Mouse (Mus musculus): ENCODE data around the gene Ppp1r16b. TPM values are rescaled to one million over a fixed set of nuclear protein-coding genes. Genes with fewer than 3 reads are reported as not detected.
"Not testable (repeated sequence)": the region's sequence is repeated elsewhere in the genome, so short reads cannot be mapped to it uniquely, and the experiment has no call there.

Ppp1r16b gene
- polyA plus RNA-seq, 1 experiment from 2014 or later: 27.7 TPM

DNA sequence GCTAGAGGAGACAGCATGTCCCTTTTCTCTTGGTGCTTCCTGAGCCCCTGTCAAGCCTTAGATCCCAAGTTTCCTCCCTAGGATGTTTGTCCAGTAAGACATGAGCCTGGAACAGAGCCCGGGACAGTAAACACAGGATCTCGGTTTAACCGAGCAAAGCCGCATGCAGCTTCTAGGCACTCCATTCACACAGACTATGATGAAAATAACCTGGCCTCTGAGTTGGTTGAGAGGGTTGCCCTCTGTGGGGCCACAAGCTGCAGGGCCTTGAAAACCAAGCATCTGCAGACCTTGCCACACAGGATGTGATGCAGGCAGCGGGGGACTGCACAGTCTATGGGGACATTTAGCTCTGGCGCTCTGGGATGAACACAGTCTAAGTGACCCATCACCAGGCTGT is 68.7 kb downstream of the Ppp1r16b start:
- H3K4me3 ChIP-seq (ENCODE audit: low read depth, low read length): no peak overlapping the region
- H3K9me3 ChIP-seq (replicated peaks; ENCODE audit: control insufficient read depth, low read length, poor library complexity, severe bottlenecking): no peaks in the 10 kb centered on the region
- H3K9ac ChIP-seq (ENCODE audit: low read depth, low read length): no peak overlapping the region
- H3K27ac ChIP-seq (ENCODE audit: low read length): no peak overlapping the region
- WGBS: 90% methylated on average over 6 of the region's 6 CpGs
- no peak for ATAC-seq
- no peak overlapping the region for H3K4me2 ChIP-seq (ENCODE audit: low read length)
- no peaks in the 10 kb centered on the region for H3K4me1 ChIP-seq (ENCODE audit: control insufficient read depth, insufficient read depth, low read length)
- H3K27me3 ChIP-seq (ENCODE audit: control insufficient read depth, insufficient read depth, low read depth, low read length): no peaks in the 10 kb centered on the region
- no peaks in the 10 kb centered on the region for H3K36me3 ChIP-seq (ENCODE audit: control insufficient read depth, insufficient read depth, low read length)

- WGBS: 80% methylated on average over 7 of the region's 7 CpGs
- ATAC-seq: no peak
- no peaks in the 10 kb centered on the region for H3K36me3 ChIP-seq (ENCODE audit: control insufficient read depth, insufficient read depth, low read length)
- H3K9me3 ChIP-seq (replicated peaks; ENCODE audit: control insufficient read depth, low read length, poor library complexity, severe bottlenecking): no peaks in the 10 kb centered on the region
- no peak overlapping the region for H3K9ac ChIP-seq (ENCODE audit: low read depth, low read length)
- H3K27me3 ChIP-seq (ENCODE audit: control insufficient read depth, insufficient read depth, low read depth, low read length): no peaks in the 10 kb centered on the region
- H3K4me2 ChIP-seq (ENCODE audit: low read length): no peak overlapping the region
- no peak overlapping the region; the same call in 1 of the 2 replicates for H3K27ac ChIP-seq (ENCODE audit: low read length)
- no peak overlapping the region for H3K4me3 ChIP-seq (ENCODE audit: low read depth, low read length)
- no peaks in the 10 kb centered on the region for H3K4me1 ChIP-seq (ENCODE audit: control insufficient read depth, insufficient read depth, low read length)
These were observed 69.4 kb downstream of the Ppp1r16b start for GRCm38 (mm10) chr2:158734500-158735152.

GRCm38 (mm10) chr2:158735340-158735739 is 70.1 kb downstream of the Ppp1r16b start:
- Histone ChIP-seq H3K9me3 (replicated peaks; ENCODE audit: control insufficient read depth, low read length, poor library complexity, severe bottlenecking) (no peaks in the 10 kb centered on the region), H3K27ac (ENCODE audit: low read length) (no peak overlapping the region), H3K27me3 (ENCODE audit: control insufficient read depth, insufficient read depth, low read depth, low read length) (no peaks in the 10 kb centered on the region), H3K4me2 (ENCODE audit: low read length) (no peak overlapping the region), H3K4me1 (ENCODE audit: control insufficient read depth, insufficient read depth, low read length) (no peaks in the 10 kb centered on the region), H3K4me3 (ENCODE audit: low read depth, low read length) (no peak overlapping the region), H3K9ac (ENCODE audit: low read depth, low read length) (no peak overlapping the region), H3K36me3 (ENCODE audit: control insufficient read depth, insufficient read depth, low read length) (no peaks in the 10 kb centered on the region)
- no peak for ATAC-seq
- 95% methylated on average over 8 of the region's 8 CpGs for WGBS

DNA sequence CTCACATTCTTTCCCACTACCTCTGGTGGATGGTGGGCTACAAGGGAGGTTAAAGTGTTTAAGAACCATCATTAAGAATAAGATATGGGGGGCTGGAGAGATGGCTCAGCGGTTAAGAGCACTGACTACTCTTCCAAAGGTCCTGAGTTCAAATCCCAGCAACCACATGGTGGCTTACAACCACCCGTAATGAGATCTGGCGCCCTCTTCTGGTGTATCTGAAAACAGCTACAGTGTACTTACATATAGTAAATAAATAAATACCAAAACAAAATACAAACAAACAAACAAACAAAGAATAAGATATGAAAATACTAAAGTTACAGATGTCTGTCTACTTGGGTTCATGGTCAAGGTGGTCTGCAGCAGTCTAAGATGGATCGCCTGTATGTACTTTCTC is 71.0 kb downstream of the Ppp1r16b start:
- H3K4me1 ChIP-seq (ENCODE audit: control insufficient read depth, insufficient read depth, low read length); H3K9me3 ChIP-seq (replicated peaks; ENCODE audit: control insufficient read depth, low read length, poor library complexity, severe bottlenecking); H3K4me3 ChIP-seq (ENCODE audit: low read depth, low read length); H3K27ac ChIP-seq (ENCODE audit: low read length); H3K4me2 ChIP-seq (ENCODE audit: low read length); H3K36me3 ChIP-seq (ENCODE audit: control insufficient read depth, insufficient read depth, low read length); H3K27me3 ChIP-seq (ENCODE audit: control insufficient read depth, insufficient read depth, low read depth, low read length); H3K9ac ChIP-seq (ENCODE audit: low read depth, low read length); ATAC-seq: not testable (repeated sequence)
- WGBS: 86% methylated on average over 4 of the region's 4 CpGs

DNA sequence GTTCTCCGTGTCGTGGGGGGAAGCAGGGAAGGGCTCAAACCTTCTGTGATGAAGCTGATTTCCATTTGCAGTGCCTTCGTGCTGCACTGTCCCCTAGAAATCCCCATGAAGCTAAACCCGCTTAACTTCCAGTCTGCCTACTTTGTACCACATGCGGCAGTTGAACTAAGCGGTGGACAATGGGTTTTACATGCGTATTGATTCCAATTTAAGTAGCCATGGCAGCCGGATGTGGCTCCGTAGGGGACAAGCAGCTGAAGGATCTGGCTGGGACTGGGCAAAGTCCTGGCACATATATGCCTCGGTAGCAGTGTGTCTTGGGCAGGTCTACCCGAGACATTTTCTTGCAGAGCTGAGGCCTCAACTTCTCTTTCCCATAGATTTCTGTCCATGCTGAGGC is 73.4 kb downstream of the Ppp1r16b start:
- 27% methylated on average over 11 of the region's 11 CpGs for WGBS

DNA sequence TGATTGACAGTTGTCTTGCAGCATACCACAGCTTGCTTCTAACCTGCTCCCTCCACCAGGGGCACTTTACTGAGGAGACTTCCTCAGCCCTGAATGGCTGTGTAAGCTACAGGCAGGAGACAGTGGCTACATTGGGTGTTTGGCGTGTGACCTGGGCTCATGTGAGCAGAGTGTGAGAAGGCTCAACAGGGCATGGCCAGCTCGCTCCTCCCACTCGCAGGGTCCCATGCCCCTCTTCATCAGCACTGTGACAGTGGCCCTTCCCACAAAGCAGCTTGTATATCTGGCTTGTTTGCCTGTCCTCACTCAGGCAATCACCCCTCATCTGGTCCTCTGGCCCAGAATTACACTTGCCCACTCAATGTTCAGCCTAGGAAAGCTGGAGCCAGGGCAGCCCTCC is 73.9 kb downstream of the Ppp1r16b start:
- H3K4me2 ChIP-seq (ENCODE audit: low read length): no peak overlapping the region
- H3K36me3 ChIP-seq (ENCODE audit: control insufficient read depth, insufficient read depth, low read length): peaks cover 3% of the 10 kb centered on the region; the same call in 1 of the 2 replicates
- H3K27ac ChIP-seq (ENCODE audit: low read length): no peak overlapping the region
- no peak overlapping the region for H3K9ac ChIP-seq (ENCODE audit: low read depth, low read length)
- no peak overlapping the region for H3K4me3 ChIP-seq (ENCODE audit: low read depth, low read length)
- H3K27me3 ChIP-seq (ENCODE audit: control insufficient read depth, insufficient read depth, low read depth, low read length): no peaks in the 10 kb centered on the region
- H3K9me3 ChIP-seq (replicated peaks; ENCODE audit: control insufficient read depth, low read length, poor library complexity, severe bottlenecking): 0 out of 2 replicates have a peak, but pooled peaks cover 3% of the 10 kb centered on the region
- no peak for ATAC-seq
- 85% methylated on average over 3 of the region's 3 CpGs for WGBS
- no peaks in the 10 kb centered on the region for H3K4me1 ChIP-seq (ENCODE audit: control insufficient read depth, insufficient read depth, low read length)

More for the DNA sequence above, 73.4 kb downstream of the Ppp1r16b start:
- H3K4me3 ChIP-seq (ENCODE audit: low read depth, low read length): no peak overlapping the region
- H3K4me2 ChIP-seq (ENCODE audit: low read length): no peak overlapping the region
- peaks cover 3% of the 10 kb centered on the region; the same call in 1 of the 2 replicates for H3K36me3 ChIP-seq (ENCODE audit: control insufficient read depth, insufficient read depth, low read length)
- H3K9ac ChIP-seq (ENCODE audit: low read depth, low read length): no peak overlapping the region
- H3K9me3 ChIP-seq (replicated peaks; ENCODE audit: control insufficient read depth, low read length, poor library complexity, severe bottlenecking): 0 out of 2 replicates have a peak, but pooled peaks cover 3% of the 10 kb centered on the region
- ATAC-seq: no peak
- no peaks in the 10 kb centered on the region for H3K4me1 ChIP-seq (ENCODE audit: control insufficient read depth, insufficient read depth, low read length)
- no peak overlapping the region for H3K27ac ChIP-seq (ENCODE audit: low read length)
- no peaks in the 10 kb centered on the region for H3K27me3 ChIP-seq (ENCODE audit: control insufficient read depth, insufficient read depth, low read depth, low read length)

- no peak overlapping the region for H3K27ac ChIP-seq (ENCODE audit: low read length)
- 0 out of 2 replicates have a peak, but pooled peaks cover 3% of the 10 kb centered on the region for H3K9me3 ChIP-seq (replicated peaks; ENCODE audit: control insufficient read depth, low read length, poor library complexity, severe bottlenecking)
- WGBS: 28% methylated on average over 9 of the region's 9 CpGs
- no peaks in the 10 kb centered on the region for H3K4me1 ChIP-seq (ENCODE audit: control insufficient read depth, insufficient read depth, low read length)
- no peak overlapping the region for H3K4me2 ChIP-seq (ENCODE audit: low read length)
- H3K9ac ChIP-seq (ENCODE audit: low read depth, low read length): no peak overlapping the region
- no peaks in the 10 kb centered on the region for H3K27me3 ChIP-seq (ENCODE audit: control insufficient read depth, insufficient read depth, low read depth, low read length)
- no peak overlapping the region for H3K4me3 ChIP-seq (ENCODE audit: low read depth, low read length)
- H3K36me3 ChIP-seq (ENCODE audit: control insufficient read depth, insufficient read depth, low read length): peaks cover 3% of the 10 kb centered on the region; the same call in 1 of the 2 replicates
- peak; percentile 23; the same call in 1 of the 2 replicates for ATAC-seq
These were observed 75.9 kb downstream of the Ppp1r16b start for GRCm38 (mm10) chr2:158741011-158741501.

- 81% methylated on average over 5 of the region's 5 CpGs for WGBS
- no peak for ATAC-seq
These were observed 77.2 kb downstream of the Ppp1r16b start for GRCm38 (mm10) chr2:158742431-158742830.

DNA sequence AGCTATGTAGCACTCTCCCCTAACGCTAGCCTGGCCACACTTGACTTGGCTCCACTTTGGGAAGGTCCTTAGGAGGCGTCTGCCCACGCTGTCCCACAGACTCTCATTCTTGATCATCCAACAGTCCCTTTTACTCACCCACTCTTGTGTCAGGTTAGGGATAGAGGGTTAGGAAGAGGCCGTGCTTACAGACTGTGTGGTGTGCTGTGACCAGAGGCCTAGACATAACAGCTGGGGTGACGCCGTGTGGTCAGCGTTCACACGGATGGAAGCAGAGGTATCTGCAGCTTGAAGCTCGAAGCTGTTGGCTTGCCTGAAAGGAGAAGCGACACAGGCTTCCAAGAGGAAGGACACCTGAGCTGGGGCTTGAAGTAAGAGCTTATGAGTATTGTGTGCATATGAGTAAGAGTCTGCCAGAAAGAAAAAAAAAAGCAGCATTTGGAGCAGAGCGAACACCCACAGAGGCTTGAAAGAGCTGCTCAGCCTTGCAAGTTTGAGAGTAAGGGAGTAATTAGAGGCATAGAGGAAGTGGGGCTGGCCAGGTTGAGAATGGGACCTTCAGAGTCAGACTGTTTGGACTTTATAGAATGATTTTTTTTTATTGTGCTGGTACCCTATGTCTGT is 78.4 kb downstream of the Ppp1r16b start:
- H3K4me1 ChIP-seq (ENCODE audit: control insufficient read depth, insufficient read depth, low read length): no peaks in the 10 kb centered on the region
- H3K36me3 ChIP-seq (ENCODE audit: control insufficient read depth, insufficient read depth, low read length): peaks cover 3% of the 10 kb centered on the region; the same call in 1 of the 2 replicates
- H3K27ac ChIP-seq (ENCODE audit: low read length): no peak overlapping the region
- 0 out of 2 replicates have a peak, but pooled peaks cover 3% of the 10 kb centered on the region for H3K9me3 ChIP-seq (replicated peaks; ENCODE audit: control insufficient read depth, low read length, poor library complexity, severe bottlenecking)
- no peak overlapping the region for H3K9ac ChIP-seq (ENCODE audit: low read depth, low read length)
- WGBS: 90% methylated on average over 11 of the region's 11 CpGs
- H3K4me2 ChIP-seq (ENCODE audit: low read length): no peak overlapping the region
- H3K27me3 ChIP-seq (ENCODE audit: control insufficient read depth, insufficient read depth, low read depth, low read length): no peaks in the 10 kb centered on the region
- no peak overlapping the region for H3K4me3 ChIP-seq (ENCODE audit: low read depth, low read length)
- ATAC-seq: no peak

More at GRCm38 (mm10) chr2:158742431-158742830, 77.2 kb downstream of the Ppp1r16b start:
- Histone ChIP-seq H3K27ac (ENCODE audit: low read length) (no peak overlapping the region), H3K9me3 (replicated peaks; ENCODE audit: control insufficient read depth, low read length, poor library complexity, severe bottlenecking) (0 out of 2 replicates have a peak, but pooled peaks cover 3% of the 10 kb centered on the region), H3K36me3 (ENCODE audit: control insufficient read depth, insufficient read depth, low read length) (peaks cover 3% of the 10 kb centered on the region; the same call in 1 of the 2 replicates), H3K27me3 (ENCODE audit: control insufficient read depth, insufficient read depth, low read depth, low read length) (no peaks in the 10 kb centered on the region), H3K4me2 (ENCODE audit: low read length) (no peak overlapping the region), H3K9ac (ENCODE audit: low read depth, low read length) (no peak overlapping the region), H3K4me3 (ENCODE audit: low read depth, low read length) (no peak overlapping the region), H3K4me1 (ENCODE audit: control insufficient read depth, insufficient read depth, low read length) (no peaks in the 10 kb centered on the region)

Measured in midbrain, embryonic 16.5 days (tissue).